Mouse (Mus musculus): ENCODE measurements around the gene Dgkq.

DNA sequence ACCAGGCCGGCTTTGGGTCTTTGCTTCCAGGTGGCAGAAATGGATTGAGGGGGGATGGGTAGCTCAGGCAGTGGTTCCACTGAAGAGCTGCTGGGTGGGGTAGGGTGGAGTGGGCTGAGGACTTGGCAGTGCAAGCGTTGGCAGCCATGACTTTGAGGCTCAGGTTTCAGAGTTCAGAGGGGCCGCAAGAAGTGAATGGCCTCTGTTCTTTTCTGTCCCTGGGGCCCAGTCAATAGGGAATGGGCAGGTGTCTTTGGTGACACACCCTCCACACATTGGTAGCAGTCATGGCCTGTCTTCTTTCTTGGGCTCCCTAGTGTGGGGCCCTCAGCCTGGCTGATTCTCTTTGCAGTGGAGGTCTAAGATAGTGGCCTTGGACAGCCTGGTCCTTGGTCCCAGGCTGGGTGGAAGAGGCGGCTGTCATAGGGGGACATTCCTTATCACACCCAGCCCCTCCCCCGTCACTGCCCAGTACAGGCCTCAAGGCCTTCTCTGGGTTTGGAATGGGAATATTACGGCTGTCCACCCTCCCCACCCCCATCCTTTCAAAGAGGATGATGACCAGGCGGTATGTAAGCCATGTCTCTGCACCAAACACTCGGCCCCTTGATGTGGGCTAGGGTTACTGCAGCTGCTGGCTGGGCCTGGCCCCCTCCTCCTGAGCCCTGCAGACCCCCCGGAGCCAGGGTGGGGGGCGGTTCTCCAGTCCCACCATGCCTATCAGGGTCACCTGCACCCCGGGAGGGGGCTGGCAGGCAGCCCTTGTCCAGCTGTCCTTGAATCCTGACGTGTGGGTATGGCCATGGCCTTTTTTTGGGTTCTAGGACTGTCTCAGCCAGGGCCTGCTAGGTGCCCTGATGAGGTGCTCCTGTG, 34.5 kb upstream of the Dgkq start:
- no peak for TF ChIP-seq CTCF (IDR thresholded peaks at IDR 0.05; ENCODE audit: extremely low read depth, insufficient read depth, low read length)
- no peak for TF ChIP-seq POLR2A (IDR thresholded peaks at IDR 0.05; ENCODE audit: extremely low read depth, insufficient read depth, low read length)

Measured in cortical plate, adult 2 months (tissue).